Mouse (Mus musculus) kidney, postnatal 0 days (tissue): Measurements from ENCODE around the gene Smad1. TPM values are rescaled to one million over a fixed set of nuclear protein-coding genes. Genes with fewer than 3 reads are reported as not detected.

Experiments
- ATAC-seq: fragments of 200-750 bp; cut with Nextera tagmentation; replicated peaks from 2 replicates; pipeline ENCODE4 v1.8.0; 2017; ENCODE audit warnings: low read depth, moderate number of reproducible peaks, moderate TSS enrichment, moderate library complexity; ENCODE audit not compliant: low FRiP score
- DNase-seq: peaks from one replicate; pipeline ENCODE4 v3.0.0-alpha.2; 2016; ENCODE audit warnings: low spot score
- H3K27ac ChIP-seq: fragments of 300-500 bp; sonication (generic); 2 replicates; pipeline ENCODE4 v1.5.1; 2014; ENCODE audit warnings: mild to moderate bottlenecking
- H3K27me3 ChIP-seq: fragments of 300-500 bp; sonication (generic); 2 replicates; pipeline ENCODE4 v1.6.1; 2014; ENCODE audit warnings: low read length, mixed read lengths; ENCODE audit not compliant: insufficient read depth
- H3K36me3 ChIP-seq: fragments of 300-500 bp; sonication (generic); 2 replicates; pipeline ENCODE4 v1.6.1; 2014; ENCODE audit warnings: low read length, mixed read lengths; ENCODE audit not compliant: insufficient read depth
- H3K4me1 ChIP-seq: fragments of 300-500 bp; sonication (generic); replicated peaks from 2 replicates; pipeline ENCODE4 v1.6.1; 2014; ENCODE audit warnings: antibody characterized with exemption, low read length, mixed read lengths; ENCODE audit not compliant: insufficient read depth
- H3K4me2 ChIP-seq: fragments of 300-500 bp; sonication (generic); 2 replicates; pipeline ENCODE4 v1.6.1; 2014; ENCODE audit warnings: mild to moderate bottlenecking, low read length, moderate library complexity, mixed read lengths
- H3K4me3 ChIP-seq: fragments of 300-500 bp; sonication (generic); replicated peaks from 2 replicates; pipeline ENCODE4 v1.5.1; 2014; ENCODE audit warnings: low read depth, low read length
- H3K9ac ChIP-seq: fragments of 300-500 bp; sonication (generic); 2 replicates; pipeline ENCODE4 v1.6.1; 2014; ENCODE audit warnings: low read depth, low read length
- H3K9me3 ChIP-seq: fragments of 300-500 bp; sonication (generic); replicated peaks from 2 replicates; pipeline ENCODE4 v1.6.1; 2016; ENCODE audit warnings: low read length, inconsistent platforms, mixed read lengths
- CTCF ChIP-seq: IDR thresholded peaks from 2 replicates; pipeline ENCODE4 v1.5.1; 2016; ENCODE audit warnings: antibody characterized with exemption, low read depth, mild to moderate bottlenecking, moderate library complexity
- WGBS: fragments of 180-500 bp; shearing (Covaris S2); extraction: QIAGEN DNeasy Blood & Tissue Kit; methylation state at CpG from one replicate; pipeline ENCODE4 v1.1.7; 2014; 5-methylcytosine and 5-hydroxymethylcytosine counted together
- polyA plus RNA-seq: library from polyadenylated mRNA; unstranded; fragments of >200 nt; fragmentation: Nextera tagmentation; extraction: Ambion mirVana; gene quantifications from 2 replicates; pipeline ENCODE4 v1.2.1, GENCODE M21; 2015

The Smad1 gene
- polyA plus RNA-seq, 1 experiment from 2014 or later: 36.6 TPM

GRCm38 (mm10) chr8:79354009-79354408 is 45.3 kb downstream of the Smad1 start:
- H3K4me1 ChIP-seq: no peaks in the 10 kb centered on the region
- H3K27ac ChIP-seq: no peak overlapping the region
- 49% methylated on average over 7 of the region's 7 CpGs for WGBS
- H3K4me3 ChIP-seq: no peak overlapping the region
- TF ChIP-seq CTCF: no peak
- ATAC-seq (no peak), DNase-seq (peak; percentile 40)
- H3K36me3 ChIP-seq: peaks cover 13% of the 10 kb centered on the region
- H3K9ac ChIP-seq: no peak overlapping the region
- no peaks in the 10 kb centered on the region for H3K27me3 ChIP-seq
- no peaks in the 10 kb centered on the region for H3K9me3 ChIP-seq
- no peak overlapping the region for H3K4me2 ChIP-seq

- DNase-seq: no peak
- H3K9ac ChIP-seq: no peak overlapping the region
- H3K36me3 ChIP-seq: peaks cover 19% of the 10 kb centered on the region
- 75% methylated on average over 8 of the region's 8 CpGs for WGBS
- no peak for TF ChIP-seq CTCF
- H3K27me3 ChIP-seq: no peaks in the 10 kb centered on the region
- H3K9me3 ChIP-seq: no peaks in the 10 kb centered on the region
- no peak overlapping the region for H3K4me2 ChIP-seq
- no peak overlapping the region for H3K4me3 ChIP-seq
- no peaks in the 10 kb centered on the region for H3K4me1 ChIP-seq
- no peak for ATAC-seq
- no peak overlapping the region for H3K27ac ChIP-seq
These were observed 47.4 kb downstream of the Smad1 start for GRCm38 (mm10) chr8:79351916-79352315.

- 80% methylated on average over 3 of the region's 3 CpGs for WGBS
- TF ChIP-seq CTCF: no peak
- Histone ChIP-seq H3K9me3 (no peaks in the 10 kb centered on the region), H3K9ac (no peak overlapping the region), H3K27ac (no peak overlapping the region), H3K27me3 (no peaks in the 10 kb centered on the region), H3K36me3 (peaks cover 24% of the 10 kb centered on the region), H3K4me2 (no peak overlapping the region), H3K4me1 (no peaks in the 10 kb centered on the region), H3K4me3 (no peak overlapping the region)
- ATAC-seq: no peak
- DNase-seq: no peak
These were observed 48.5 kb downstream of the Smad1 start for GRCm38 (mm10) chr8:79350805-79351204.

- Histone ChIP-seq H3K27me3 (no peaks in the 10 kb centered on the region), H3K4me3 (no peak overlapping the region), H3K4me1 (no peaks in the 10 kb centered on the region), H3K27ac (0 out of 2 replicates have a peak overlapping the region, but pooled peaks have one; percentile 32), H3K4me2 (no peak overlapping the region), H3K9me3 (no peaks in the 10 kb centered on the region), H3K9ac (no peak overlapping the region), H3K36me3 (peaks cover 24% of the 10 kb centered on the region)
- no peak for ATAC-seq
- TF ChIP-seq CTCF: peak; percentile 6; the same call in 1 of the 2 replicates
- peak; percentile 71 for DNase-seq
- 39% methylated on average over 6 of the region's 6 CpGs for WGBS
These were observed 49.2 kb downstream of the Smad1 start for GRCm38 (mm10) chr8:79350094-79350593.

GRCm38 (mm10) chr8:79346414-79346813 is 52.9 kb downstream of the Smad1 start:
- no peak for TF ChIP-seq CTCF
- WGBS: 72% methylated on average over 10 of the region's 10 CpGs
- Histone ChIP-seq H3K9me3 (no peaks in the 10 kb centered on the region), H3K4me1 (no peaks in the 10 kb centered on the region), H3K9ac (no peak overlapping the region), H3K27ac (no peak overlapping the region), H3K4me2 (no peak overlapping the region), H3K36me3 (peaks cover 28% of the 10 kb centered on the region), H3K4me3 (no peak overlapping the region), H3K27me3 (no peaks in the 10 kb centered on the region)
- ATAC-seq (no peak), DNase-seq (no peak)

GRCm38 (mm10) chr8:79345856-79346255 is 53.5 kb downstream of the Smad1 start:
- TF ChIP-seq CTCF: no peak
- Histone ChIP-seq H3K27me3 (no peaks in the 10 kb centered on the region), H3K9me3 (no peaks in the 10 kb centered on the region), H3K4me2 (no peak overlapping the region), H3K36me3 (peaks cover 28% of the 10 kb centered on the region), H3K9ac (no peak overlapping the region), H3K4me3 (no peak overlapping the region), H3K4me1 (no peaks in the 10 kb centered on the region), H3K27ac (no peak overlapping the region)
- no peak for ATAC-seq
- no peak for DNase-seq
- WGBS: 47% methylated on average over 6 of the region's 6 CpGs

GRCm38 (mm10) chr8:79341236-79341635 is 58.1 kb downstream of the Smad1 start:
- H3K4me1 ChIP-seq: no peaks in the 10 kb centered on the region
- H3K4me3 ChIP-seq: no peak overlapping the region
- ATAC-seq (no peak), DNase-seq (no peak)
- H3K27ac ChIP-seq: no peak overlapping the region
- no peaks in the 10 kb centered on the region for H3K9me3 ChIP-seq
- no peak overlapping the region for H3K4me2 ChIP-seq
- H3K9ac ChIP-seq: no peak overlapping the region
- 78% methylated on average over 8 of the region's 8 CpGs for WGBS
- TF ChIP-seq CTCF: no peak
- H3K27me3 ChIP-seq: no peaks in the 10 kb centered on the region
- H3K36me3 ChIP-seq: peaks cover 23% of the 10 kb centered on the region
